Mouse (Mus musculus) limb, embryonic 14.5 days (tissue): ENCODE measurements around the gene Clec4e. TPM values are rescaled to one million over a fixed set of nuclear protein-coding genes. Genes with fewer than 3 reads are reported as not detected.

ENCODE experiments used
- ATAC-seq: fragments of 200-750 bp; cut with Nextera tagmentation; 2 replicates; pipeline ENCODE4 v1.8.0; 2017; ENCODE audit warnings: low read depth, moderate number of reproducible peaks, moderate TSS enrichment; ENCODE audit not compliant: low FRiP score
- DNase-seq: peaks from one replicate; pipeline ENCODE4 v3.0.0-alpha.2; 2015; ENCODE audit warnings: low spot score
- H3K27ac ChIP-seq: fragments of 300-500 bp; sonication (generic); replicated peaks from 2 replicates; pipeline ENCODE4 v1.5.1; 2014; ENCODE audit warnings: low read depth, mild to moderate bottlenecking, low read length, moderate library complexity, mixed read lengths
- H3K27me3 ChIP-seq: fragments of 300-500 bp; sonication (generic); 2 replicates; pipeline ENCODE4 v1.6.1; 2014; ENCODE audit warnings: low read length, mixed read lengths; ENCODE audit not compliant: control insufficient read depth, insufficient read depth
- H3K36me3 ChIP-seq: fragments of 300-500 bp; sonication (generic); 2 replicates; pipeline ENCODE4 v1.6.1; 2014; ENCODE audit warnings: mild to moderate bottlenecking, low read length, moderate library complexity, mixed read lengths; ENCODE audit not compliant: control insufficient read depth, insufficient read depth
- H3K4me1 ChIP-seq: fragments of 300-500 bp; sonication (generic); 2 replicates; pipeline ENCODE4 v1.6.1; 2014; ENCODE audit warnings: antibody characterized with exemption, low read length, mixed read lengths; ENCODE audit not compliant: control insufficient read depth, insufficient read depth
- H3K4me2 ChIP-seq: fragments of 300-500 bp; sonication (generic); replicated peaks from 2 replicates; pipeline ENCODE4 v1.6.1; 2014; ENCODE audit warnings: low read depth, mild to moderate bottlenecking, low read length, moderate library complexity; ENCODE audit not compliant: severe bottlenecking
- H3K4me3 ChIP-seq: fragments of 300-500 bp; sonication (generic); replicated peaks from 2 replicates; pipeline ENCODE4 v1.5.1; 2014; ENCODE audit warnings: low read length
- H3K9ac ChIP-seq: fragments of 300-500 bp; sonication (generic); 2 replicates; pipeline ENCODE4 v1.6.1; 2014; ENCODE audit warnings: mild to moderate bottlenecking, low read depth, low read length, moderate library complexity; ENCODE audit not compliant: severe bottlenecking
- H3K9me3 ChIP-seq: fragments of 300-500 bp; sonication (generic); 2 replicates; pipeline ENCODE4 v1.6.1; 2016; ENCODE audit warnings: low read length; ENCODE audit not compliant: control insufficient read depth
- POLR2A ChIP-seq: fragments of 200-500 bp; IDR thresholded peaks from 2 replicates; pipeline ENCODE4 v1.8.0; 2012; ENCODE audit warnings: inconsistent platforms, mild to moderate bottlenecking, moderate library complexity, borderline replicate concordance; ENCODE audit not compliant: insufficient read depth, insufficient read length; ENCODE audit errors: extremely low read depth
- WGBS: fragments of 180-500 bp; shearing (Covaris S2); extraction: QIAGEN DNeasy Blood & Tissue Kit; methylation state at CpG from one replicate; pipeline ENCODE4 v1.1.7; 2014; 5-methylcytosine and 5-hydroxymethylcytosine counted together
- polyA plus RNA-seq, 2 experiments: library from polyadenylated mRNA; depleted of rRNA in 1 of 2; stranded (reverse) in 1 of 2; unstranded in 1 of 2; fragments of >200 nt; fragmentation: Nextera tagmentation in 1 of 2; extraction: Ambion mirVana in 1 of 2; gene quantifications; 2 replicates each; pipeline versions ENCODE4 v1.2.1 to v1.2.3; 2012 to 2014

The Clec4e gene
- polyA plus RNA-seq, 2 experiments: 0.03 TPM; not detected in 1

- DNase-seq: no peak
- no peak for ATAC-seq
- Histone ChIP-seq H3K27me3 (no peaks in the 10 kb centered on the region), H3K27ac (no peak overlapping the region), H3K4me3 (no peak overlapping the region), H3K36me3 (no peaks in the 10 kb centered on the region), H3K9me3 (no peaks in the 10 kb centered on the region), H3K4me1 (no peaks in the 10 kb centered on the region), H3K4me2 (no peak overlapping the region), H3K9ac (no peak overlapping the region)
- WGBS: 96% methylated on average over 1 of the region's 1 CpGs
- TF ChIP-seq POLR2A: no peak
These were observed 3.2 kb upstream of the Clec4e start for GRCm38 (mm10) chr6:123292751-123293400.

DNA sequence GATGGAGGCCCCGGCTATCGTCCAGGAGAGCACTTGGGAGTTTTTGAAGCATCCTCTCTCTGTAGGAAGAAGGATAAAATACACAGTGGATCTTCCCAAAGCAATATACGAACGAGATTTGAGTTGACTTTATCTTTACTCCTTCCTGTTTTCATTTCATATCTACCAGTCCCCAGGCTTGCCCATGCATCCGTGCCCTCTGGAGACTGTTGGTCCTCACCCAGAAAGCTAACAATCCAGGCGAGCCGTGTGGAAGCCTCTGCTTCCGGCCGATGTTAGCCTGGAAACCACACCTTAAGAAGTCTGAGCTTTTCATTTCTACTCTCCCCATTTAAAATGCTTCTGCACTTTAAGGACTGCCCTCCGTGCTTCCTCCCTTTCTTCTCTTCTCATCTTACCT, 739 bp downstream of the Clec4e start:
- DNase-seq (no peak), ATAC-seq (no peak)
- Histone ChIP-seq H3K4me3 (no peak overlapping the region), H3K36me3 (no peaks in the 10 kb centered on the region), H3K27ac (no peak overlapping the region), H3K27me3 (no peaks in the 10 kb centered on the region), H3K4me2 (no peak overlapping the region), H3K9me3 (no peaks in the 10 kb centered on the region), H3K4me1 (no peaks in the 10 kb centered on the region), H3K9ac (no peak overlapping the region)
- TF ChIP-seq POLR2A: no peak
- 86% methylated on average over 10 of the region's 10 CpGs for WGBS

- DNase-seq (no peak), ATAC-seq (no peak)
- Histone ChIP-seq H3K36me3 (no peaks in the 10 kb centered on the region), H3K9ac (no peak overlapping the region), H3K4me2 (no peak overlapping the region), H3K4me1 (no peaks in the 10 kb centered on the region), H3K27ac (no peak overlapping the region), H3K4me3 (no peak overlapping the region), H3K27me3 (no peaks in the 10 kb centered on the region), H3K9me3 (no peaks in the 10 kb centered on the region)
- 77% methylated on average over 2 of the region's 2 CpGs for WGBS
- TF ChIP-seq POLR2A: no peak
These were observed 3.4 kb downstream of the Clec4e start for GRCm38 (mm10) chr6:123286311-123286710.

- Histone ChIP-seq H3K27me3 (no peaks in the 10 kb centered on the region), H3K4me3 (no peak overlapping the region), H3K36me3 (no peaks in the 10 kb centered on the region), H3K4me1 (no peaks in the 10 kb centered on the region), H3K9ac (no peak overlapping the region), H3K27ac (no peak overlapping the region), H3K9me3 (no peaks in the 10 kb centered on the region), H3K4me2 (no peak overlapping the region)
- no peak for ATAC-seq
- 81% methylated on average over 2 of the region's 2 CpGs for WGBS
- DNase-seq: no peak
- TF ChIP-seq POLR2A: no peak
These were observed 10.2 kb downstream of the Clec4e start for GRCm38 (mm10) chr6:123279443-123279842.

GRCm38 (mm10) chr6:123266945-123267344, 22.7 kb downstream of the Clec4e start:
- Histone ChIP-seq H3K4me2 (no peak overlapping the region), H3K27me3 (no peaks in the 10 kb centered on the region), H3K9ac (no peak overlapping the region), H3K4me3 (no peak overlapping the region), H3K4me1 (no peaks in the 10 kb centered on the region), H3K27ac (no peak overlapping the region), H3K36me3 (no peaks in the 10 kb centered on the region), H3K9me3 (0 out of 2 replicates have a peak, but pooled peaks cover 3% of the 10 kb centered on the region)
- TF ChIP-seq POLR2A: no peak
- WGBS: 84% methylated on average over 5 of the region's 5 CpGs
- ATAC-seq (no peak), DNase-seq (no peak)
